Mouse (Mus musculus) stomach, postnatal 0 days (tissue): ENCODE results near the gene Cytl1.

Experiments used
- CTCF ChIP-seq: IDR thresholded peaks from 2 replicates; pipeline ENCODE4 v1.5.1; 2016; ENCODE audit warnings: antibody characterized with exemption, low read depth, mild to moderate bottlenecking, moderate library complexity
- EP300 ChIP-seq: optimal IDR thresholded peaks from 2 replicates; pipeline ENCODE3; 2016; ENCODE audit warnings: antibody characterized with exemption

- TF ChIP-seq CTCF (no peak), EP300 (no peak)
These were observed 38.7 kb downstream of the Cytl1 start for GRCm38 (mm10) chr5:37774011-37774410.
